Mouse (Mus musculus) gastrocnemius, postnatal 14 days (tissue): ENCODE results near the gene Cul7. TPM values are rescaled to one million over a fixed set of nuclear protein-coding genes. Genes with fewer than 3 reads are reported as not detected.
A peak's percentile ranks its signal among the peaks of the same experiment; 100 is the strongest.

Source experiments
- DNase-seq: peaks from one replicate; pipeline ENCODE4 v3.0.0; 2021; ENCODE audit warnings: mixed read lengths
- intact Hi-C: fragments of 180-260 bp; cut with DNase I; formaldehyde crosslinking; loops from one replicate; pipeline ENCODE4 v1.15.1; 2025; ENCODE audit warnings: low total_unique reads
- total RNA-seq, 2 experiments: library from RNA; stranded (reverse); gene quantifications; 2 replicates each; pipeline ENCODE4 v1.2.3; 2021

Cul7 gene
- total RNA-seq, 2 experiments from 2014 or later = 20.1 to 25.5 TPM

DNA sequence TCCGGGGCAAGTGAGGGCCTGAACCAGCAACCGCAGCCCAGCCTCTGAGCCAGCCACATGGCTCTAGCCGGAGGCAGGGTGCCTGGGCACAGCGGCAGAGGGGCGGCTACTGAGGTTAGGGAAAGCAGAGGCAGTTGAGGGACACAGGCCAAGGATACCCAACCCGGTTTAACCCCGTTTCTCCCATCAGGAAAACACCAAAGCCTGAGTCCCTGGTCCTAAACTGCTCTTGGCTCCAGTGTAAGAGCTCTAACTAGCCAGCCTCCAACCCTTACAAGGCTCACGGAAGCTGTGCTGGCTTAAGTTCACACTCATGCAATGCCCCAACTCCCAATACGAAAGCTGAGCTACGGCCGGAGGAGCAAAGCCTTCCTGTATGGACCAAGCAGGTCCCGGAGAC lies 25.5 kb upstream of the Cul7 start:
- no peak for DNase-seq
- intact Hi-C loops = no loop called here

DNA sequence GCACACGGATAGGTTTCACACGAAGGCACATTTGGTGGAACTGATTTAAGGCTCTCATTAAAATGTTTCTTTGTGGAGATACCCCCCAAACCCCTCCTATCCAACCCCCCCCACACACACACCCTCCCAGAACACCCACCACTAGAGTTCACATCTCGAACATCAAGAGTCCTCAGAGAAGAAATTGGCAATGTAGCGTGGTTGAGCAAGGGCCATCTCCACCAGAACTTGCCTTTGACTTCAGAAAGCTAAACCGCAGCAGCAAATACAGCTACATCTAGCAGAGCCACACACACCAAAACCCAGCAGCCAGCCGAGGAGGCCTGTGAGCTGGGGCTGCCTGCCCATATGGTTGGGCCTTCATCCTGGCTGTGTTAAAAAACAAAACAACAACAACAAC lies 22.7 kb upstream of the Cul7 start:
- no peak for DNase-seq
- intact Hi-C loops = no loop called here

DNA sequence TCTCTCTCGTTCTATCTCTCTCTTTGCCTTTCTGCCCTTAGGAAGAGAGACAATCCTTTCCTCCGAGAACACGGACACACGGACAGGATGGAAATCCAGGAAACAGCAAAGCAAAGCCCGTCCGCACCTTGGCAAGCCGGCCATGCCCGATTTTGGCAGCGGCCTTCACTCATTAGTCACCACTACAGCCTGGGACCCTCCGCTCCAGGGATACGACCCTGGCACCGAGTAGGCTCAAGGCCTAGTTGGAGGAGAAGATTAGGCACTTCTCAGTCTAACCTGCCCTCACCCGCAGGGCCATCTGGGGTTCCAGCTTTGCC lies 21.7 kb upstream of the Cul7 start:
- intact Hi-C loops = no loop called here

DNA sequence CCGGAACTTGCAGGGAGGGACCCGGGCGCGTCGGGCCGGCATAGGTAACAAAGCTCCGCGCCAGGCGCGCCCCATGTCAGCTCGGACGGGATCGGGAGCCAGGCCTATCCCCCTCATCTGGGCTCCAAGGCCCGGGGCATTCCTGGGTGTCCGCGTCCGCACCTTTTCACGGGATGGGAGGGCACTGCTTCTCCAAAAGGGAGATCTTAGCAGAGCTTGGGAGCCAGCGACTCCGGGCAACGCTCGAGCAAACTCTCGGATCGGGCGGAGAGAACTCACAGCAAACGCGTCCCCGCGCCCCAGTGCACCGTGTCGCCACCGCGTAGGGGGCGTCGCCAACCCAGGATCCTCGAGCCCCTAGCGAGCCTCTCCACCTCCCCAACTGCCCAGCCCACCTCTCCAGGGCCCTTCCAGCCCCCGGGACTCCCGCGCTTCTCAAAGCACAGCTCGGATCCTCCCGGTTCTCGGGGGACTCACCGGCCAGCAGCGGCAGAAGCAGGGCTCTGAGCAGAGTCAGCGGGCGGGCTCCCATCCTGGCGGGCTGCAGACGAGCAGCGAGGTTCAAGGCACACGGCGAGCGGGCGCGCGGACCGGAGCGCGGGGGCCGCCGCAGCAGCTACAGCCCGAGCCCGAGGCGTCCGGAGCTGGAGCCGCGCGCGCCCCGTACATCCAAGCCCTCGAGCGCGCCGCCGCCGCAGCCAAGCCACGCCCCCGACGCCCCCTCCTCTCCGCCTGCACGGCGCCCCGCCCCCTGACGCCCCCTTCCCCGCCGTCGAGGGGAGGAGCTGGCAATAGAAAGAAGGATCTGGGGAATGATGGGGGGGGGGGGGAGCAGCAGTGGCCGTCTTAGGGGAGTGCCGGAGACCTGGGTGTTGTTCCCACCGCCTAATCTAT lies 21.1 kb upstream of the Cul7 start, which contains the start of gene Ptk7:
Gene Ptk7, minus strand, starts transcription at position 714 of the 894 bp plus-strand sequence.
- peak; percentile 76 for DNase-seq
- intact Hi-C loops = no loop called here

More for the DNA sequence above, 21.7 kb upstream of the Cul7 start:
- no peak for DNase-seq

DNA sequence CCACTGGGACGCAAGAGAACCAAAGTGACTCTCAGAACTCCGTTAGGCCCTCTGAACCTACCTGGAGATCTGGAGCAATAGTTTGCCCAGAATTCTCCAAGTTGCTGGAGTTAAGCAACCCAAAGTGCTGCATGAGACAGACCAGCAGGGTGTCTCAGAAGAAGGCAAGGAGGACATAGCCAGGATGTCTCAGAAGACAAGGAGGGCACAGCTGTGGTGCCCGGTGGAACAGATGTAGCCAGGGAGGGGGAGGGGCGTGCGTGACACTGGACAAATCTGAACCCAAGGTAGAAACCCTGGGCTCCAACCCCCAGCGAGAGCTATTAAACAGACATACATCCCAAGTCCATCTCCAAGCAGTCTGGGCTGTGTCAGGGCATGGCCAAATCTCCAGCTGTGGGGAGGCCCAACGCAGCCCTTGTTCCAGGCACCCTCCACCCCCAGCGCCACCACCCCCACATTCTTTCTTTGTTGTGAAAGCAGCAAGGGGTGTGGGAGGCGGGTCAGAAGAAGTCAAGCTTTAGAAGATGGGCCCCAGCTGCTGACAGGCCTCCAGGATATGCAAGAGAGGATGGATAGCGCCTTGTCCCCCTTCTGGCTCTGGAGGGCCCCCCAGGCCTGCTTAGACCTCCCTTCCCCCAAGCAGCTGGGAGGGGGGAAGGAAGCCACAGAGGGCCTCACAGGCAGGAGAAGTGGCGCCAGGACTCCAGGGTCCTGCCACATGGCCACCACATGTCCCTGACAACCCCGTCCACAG lies 20.3 kb upstream of the Cul7 start:
- no peak for DNase-seq

DNA sequence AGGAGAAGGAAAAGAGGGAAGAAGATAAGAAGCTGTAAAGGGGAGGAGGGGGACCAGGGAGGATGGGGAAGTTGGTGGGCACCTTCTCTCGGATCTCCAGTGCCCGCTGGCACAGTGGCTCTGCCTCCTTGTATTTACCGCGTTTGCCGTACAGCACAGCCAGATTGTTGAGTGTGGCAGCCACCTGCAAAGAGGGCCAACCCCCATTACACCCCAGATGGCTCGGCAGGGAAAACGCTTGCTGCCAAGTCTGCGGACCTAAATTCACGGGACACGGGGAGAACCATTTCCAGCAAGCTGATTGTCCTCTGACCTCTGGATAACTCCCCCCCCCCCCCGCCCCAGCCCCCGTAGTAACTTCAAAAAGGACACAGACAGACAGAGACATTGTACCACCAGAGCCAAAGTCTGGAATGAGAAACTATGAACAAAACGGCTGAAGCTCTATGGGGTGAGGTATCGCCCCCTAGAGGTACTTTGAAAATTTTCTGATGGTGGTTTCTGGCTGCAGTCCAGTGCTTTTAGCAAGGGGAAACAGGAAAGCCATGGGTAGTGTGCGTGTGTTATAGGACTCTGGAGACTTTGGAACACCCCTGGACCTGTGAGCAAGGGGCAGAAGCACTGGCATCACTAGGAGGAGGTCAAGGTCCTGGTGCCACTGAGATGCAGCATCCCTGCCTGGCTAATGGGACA lies 13.2 kb upstream of the Cul7 start:
- peak; percentile 63 for DNase-seq
- intact Hi-C loops = loop anchor here (5.0 kb wide), 1 partner anchor 110 kb away; no protein-coding TSS in a partner anchor

More for the DNA sequence above, 20.3 kb upstream of the Cul7 start:
- intact Hi-C loops = loop anchor here (5.0 kb wide), 1 partner anchor 38 kb away; no protein-coding TSS in a partner anchor

DNA sequence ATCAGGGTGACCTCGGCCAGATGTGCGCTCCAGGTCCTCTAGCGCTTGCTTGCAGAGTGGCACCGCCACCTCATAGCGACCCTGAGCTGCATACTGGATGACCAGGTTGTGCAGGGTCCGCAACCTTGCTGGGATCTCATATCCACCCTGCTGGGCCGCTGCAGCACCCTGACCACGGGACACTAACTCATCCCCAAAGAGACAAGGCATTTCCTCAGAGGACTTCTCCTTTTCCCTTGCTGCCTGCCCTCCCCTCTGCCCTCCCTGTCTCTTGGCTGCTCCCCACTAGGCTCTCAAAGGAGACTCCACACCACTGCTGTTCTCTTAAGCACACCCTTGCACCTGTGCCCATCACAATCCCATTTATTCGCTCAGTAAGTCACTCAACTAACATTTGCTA lies 10.2 kb upstream of the Cul7 start:
- no peak for DNase-seq
- intact Hi-C loops = loop anchor here (5.0 kb wide), 1 partner anchor 113 kb away; no protein-coding TSS in a partner anchor

DNA sequence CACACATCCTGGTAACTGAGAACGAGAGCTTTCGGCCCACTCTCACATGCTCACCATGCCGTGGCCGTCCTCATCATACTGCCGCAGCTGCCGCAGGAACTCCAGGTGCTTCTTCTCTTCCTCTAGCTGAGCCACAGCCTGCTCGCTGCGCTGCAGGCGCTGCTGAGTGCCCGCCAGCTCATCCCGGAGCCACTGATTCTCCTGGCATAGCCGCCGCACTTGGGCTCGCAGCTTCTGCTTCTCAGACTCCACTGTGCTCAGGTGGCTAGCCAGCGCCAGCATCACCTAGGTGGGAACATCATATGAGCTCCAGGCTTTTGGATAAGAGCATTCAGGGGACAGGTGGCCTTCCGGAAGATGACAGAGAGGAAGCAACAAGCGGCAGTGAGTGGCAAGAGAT lies 8.1 kb upstream of the Cul7 start:
- intact Hi-C loops = no loop called here

DNA sequence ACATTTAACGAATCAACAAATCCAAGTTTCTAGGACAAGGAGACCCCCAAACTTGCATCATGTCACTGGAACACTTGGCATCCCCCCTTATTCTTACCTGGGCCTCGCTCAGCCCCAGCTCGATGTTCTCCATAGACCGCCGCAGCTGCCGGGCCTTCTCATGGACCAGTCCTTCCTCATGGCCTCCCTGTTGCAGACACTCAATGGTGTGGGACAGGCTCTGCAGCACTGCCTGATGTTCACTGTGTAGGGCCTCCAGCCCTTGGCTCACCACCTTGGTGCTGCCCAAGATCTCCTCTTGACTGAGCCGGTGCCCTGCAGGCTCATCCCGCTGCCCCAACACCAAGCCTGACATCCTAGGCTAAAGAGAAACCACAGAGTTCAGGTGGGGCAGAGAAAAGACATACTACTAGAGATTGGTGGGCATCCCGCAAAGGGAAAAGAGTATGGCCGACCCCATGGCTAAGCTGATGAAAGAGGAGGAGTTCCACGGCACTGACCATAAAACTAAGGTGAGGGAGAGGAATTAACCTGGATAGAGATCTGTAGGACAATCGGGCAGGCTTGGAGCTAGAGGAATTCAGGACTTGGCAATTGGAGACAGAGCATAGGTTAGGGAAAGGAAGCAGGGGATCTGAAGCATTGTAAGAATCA lies 5.9 kb upstream of the Cul7 start:
- no peak for DNase-seq
- intact Hi-C loops = no loop called here

More for the DNA sequence above, 8.1 kb upstream of the Cul7 start:
- DNase-seq = no peak

DNA sequence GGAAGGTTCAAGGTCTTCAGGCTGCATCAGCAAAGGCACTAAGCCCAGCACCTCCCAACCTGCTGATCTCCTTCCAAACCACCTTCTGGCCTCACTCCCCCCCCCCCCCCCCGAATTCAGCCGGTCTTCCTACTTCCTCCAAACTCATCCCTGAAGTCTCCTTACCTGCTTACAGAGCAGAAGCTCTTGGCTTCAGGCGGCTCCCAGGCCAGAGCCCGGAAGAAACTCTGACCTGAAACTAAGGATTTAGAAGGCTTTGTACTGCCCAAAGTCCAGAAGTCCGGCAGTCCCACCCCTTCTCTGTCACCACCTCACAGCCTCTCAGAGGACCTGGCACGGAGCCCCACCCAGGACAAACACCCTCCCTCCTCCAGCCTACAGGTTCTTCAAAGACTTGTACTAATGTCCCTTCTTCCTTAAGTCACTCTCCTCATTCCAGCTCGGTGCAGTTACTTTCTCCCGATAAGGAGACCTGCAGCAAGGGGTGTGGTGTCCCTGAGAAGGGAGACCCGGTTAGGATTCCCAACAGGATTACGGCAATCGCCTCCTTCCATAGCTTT lies 5.1 kb upstream of the Cul7 start:
- intact Hi-C loops = no loop called here
- DNase-seq = peak; percentile 48

DNA sequence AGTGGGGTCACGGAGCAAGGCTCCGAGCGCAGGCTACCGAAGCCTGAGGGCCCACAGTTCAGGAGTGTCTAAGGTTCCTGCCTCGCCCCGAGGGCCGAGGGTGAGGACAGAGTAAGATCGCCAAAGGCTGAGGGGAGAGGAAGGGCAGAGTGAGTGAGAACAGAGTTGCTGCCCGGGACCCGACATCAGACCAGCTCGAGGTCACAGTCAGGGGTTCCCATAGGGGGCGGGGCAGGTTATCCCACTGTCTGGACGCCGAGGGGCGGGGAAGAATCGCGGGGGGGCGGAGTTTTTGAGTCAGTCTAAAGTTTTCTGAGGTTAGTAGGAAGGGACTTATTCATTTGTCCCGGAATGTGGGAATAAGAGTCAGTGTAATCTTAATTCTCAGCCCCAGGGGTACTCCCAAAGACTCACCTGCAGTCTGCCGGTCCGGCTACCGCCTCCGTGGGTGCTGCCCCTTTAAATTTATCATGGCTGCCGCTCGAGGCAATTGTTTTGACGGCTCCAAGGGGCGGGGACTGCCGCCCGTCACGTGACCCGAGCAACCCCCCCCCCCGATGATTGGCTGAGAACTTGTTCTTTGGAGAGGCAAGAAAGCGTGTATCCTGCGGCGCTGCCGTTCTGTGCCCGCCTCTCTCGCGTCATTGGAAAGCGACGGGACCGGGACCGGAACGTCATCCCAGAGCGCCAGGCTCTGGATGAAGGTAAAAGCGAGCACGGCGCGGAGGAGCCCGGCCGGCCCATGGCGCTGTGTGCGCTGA lies 4.4 kb upstream of the Cul7 start, which contains the start of the genes Klc4 and Mrpl2:
Gene Klc4, minus strand, starts transcription at position 462 of the 761 bp plus-strand sequence.
Gene Mrpl2, plus strand, starts transcription at position 669 of the 761 bp plus-strand sequence.
- intact Hi-C loops = no loop called here
- DNase-seq = peak; percentile 97

DNA sequence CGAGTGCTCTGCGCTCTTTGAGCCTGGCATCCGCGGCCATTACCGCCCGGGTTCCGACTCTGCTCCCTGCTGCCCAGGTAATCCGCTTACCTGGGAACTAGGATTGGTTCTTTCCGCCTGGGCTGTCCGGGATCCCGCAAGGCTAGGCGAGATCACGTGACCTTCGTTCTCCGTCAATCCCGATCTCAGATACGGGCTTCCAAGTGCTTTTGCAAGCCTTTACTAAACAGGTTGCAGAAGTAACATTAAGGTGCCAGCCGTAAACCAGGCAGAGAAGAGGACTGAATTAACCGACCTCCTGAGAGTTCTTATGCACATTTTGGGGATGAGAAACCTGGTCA lies 3.8 kb upstream of the Cul7 start:
- intact Hi-C loops = no loop called here
- DNase-seq = no peak

DNA sequence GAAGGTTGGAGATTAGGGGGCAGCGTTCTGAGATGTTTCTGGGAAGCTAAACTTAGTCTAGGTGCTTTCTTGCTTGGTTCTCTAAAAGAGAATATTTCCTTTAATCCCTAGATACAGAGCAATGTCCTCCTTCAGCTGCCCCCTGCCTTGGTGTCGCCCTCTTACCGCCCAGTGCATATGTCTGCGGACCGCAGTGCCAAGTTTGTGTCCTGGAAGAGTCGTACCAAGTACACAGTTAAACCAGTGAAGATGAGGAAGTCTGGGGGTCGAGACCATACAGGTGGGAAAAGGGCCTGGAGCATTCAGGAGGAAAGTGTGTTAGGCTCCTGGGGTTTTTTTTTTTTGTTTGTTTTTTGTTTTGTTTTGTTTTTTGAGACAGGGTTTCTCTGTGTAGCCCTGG lies 2.9 kb upstream of the Cul7 start:
- DNase-seq = no peak
- intact Hi-C loops = no loop called here

DNA sequence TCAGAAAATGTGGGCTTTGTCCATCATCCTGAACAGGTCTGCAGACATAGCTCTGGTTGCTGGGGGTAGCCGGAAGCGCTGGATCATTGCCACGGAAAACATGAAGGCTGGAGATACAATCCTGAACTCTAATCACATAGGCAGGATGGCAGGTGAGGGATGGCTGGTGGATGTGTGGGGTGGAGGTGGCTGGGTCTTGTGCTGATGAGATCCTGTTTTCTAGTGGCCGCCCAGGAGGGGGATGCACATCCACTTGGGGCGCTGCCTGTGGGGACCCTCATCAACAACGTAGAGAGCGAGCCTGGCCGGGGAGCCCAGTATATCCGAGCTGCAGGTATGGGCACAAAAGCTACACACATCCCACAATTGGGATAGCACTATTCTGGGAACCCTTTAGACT lies 1.7 kb upstream of the Cul7 start:
- intact Hi-C loops = no loop called here
- DNase-seq = no peak

DNA sequence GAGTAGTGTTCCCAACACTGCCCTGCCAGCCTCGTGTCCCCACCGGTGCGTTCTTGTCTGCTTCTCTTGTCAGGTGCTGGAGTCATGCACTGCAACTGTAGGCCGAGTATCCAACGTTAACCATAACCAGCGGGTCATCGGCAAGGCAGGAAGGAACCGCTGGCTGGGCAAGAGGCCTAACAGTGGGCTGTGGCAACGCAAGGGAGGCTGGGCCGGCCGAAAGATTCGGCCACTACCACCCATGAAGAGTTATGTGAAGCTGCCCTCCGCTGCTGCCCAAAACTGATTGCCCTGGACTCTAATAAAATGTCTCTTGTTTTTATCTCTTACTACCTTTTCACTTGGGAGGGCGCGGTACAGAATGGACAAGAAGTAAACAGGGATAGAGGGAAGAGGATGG lies 326 bp upstream of the Cul7 start:
- no peak for DNase-seq
- intact Hi-C loops = no loop called here

DNA sequence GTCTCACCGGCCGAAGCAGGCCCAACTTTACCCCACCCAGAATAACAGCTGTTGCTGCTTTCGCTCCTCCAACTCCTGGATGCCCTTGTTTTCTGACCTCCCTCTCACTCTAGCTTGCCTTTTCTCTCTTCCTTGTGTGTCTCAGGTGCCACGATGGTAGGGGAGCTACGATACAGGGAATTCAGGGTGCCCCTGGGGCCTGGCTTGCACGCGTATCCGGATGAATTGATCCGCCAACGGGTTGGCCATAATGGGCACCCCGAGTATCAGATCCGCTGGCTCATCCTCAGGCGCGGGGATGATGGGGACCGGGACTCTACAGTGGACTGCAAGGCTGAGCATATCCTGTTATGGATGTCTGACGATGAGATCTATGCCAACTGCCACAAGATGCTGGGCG lies 1.2 kb downstream of the Cul7 start:
- intact Hi-C loops = no loop called here
- no peak for DNase-seq

DNA sequence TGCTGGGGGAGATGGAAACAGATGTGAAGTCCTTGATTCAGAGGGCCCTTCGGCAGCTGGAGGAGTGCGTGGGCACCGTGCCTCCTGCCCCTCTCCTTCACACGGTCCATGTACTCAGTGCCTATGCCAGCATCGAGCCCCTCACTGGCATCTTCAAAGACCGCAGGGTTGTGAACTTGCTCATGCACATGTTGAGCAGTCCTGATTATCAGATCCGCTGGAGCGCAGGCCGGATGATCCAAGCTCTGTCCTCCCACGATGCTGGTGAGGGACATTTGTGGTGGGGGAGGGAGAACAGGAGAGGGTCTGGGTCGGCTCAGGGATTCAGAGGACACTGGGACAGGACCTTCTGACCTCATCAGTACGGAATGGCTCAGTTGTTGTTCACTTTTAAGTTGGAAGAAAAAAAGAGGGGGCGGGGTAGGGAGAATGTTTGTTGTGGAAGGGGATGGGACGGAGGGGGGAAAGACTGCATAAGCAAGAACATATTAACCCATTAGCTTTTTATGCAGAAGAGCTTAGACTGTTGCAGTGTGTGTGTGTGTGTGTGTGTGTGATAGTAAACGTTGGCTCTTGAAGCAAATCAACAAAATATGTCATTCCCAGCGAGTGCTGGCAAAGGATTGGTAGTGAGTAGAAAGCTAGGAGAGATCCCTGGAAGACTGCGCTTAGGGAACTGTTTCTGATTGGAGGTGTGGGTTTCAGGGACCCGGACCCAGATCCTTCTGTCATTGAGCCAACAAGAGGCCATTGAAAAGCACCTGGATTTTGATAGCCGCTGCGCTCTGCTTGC lies 1.8 kb downstream of the Cul7 start:
- intact Hi-C loops = no loop called here
- DNase-seq = no peak

DNA sequence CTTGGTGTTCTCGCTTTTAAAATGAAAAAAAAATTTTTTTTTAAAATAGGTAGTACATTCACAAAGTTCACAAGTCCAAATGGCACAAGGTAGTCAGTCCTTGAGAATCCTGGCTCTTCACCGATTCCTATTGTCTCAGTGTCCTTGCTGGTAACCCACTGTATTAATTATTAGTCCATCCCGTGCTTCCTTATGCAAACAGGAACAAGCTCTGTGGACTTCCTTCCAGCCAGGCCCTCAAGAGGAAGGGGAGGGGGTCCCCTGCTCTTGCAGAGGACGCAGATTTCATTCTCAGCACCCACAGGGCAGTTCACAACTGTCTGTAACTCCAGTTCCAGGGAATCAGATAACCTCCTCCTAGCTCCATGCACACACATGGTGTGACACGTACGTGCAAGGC lies 5.9 kb downstream of the Cul7 start:
- no peak for DNase-seq
- intact Hi-C loops = no loop called here
